Mouse (Mus musculus) neural tube, embryonic 15.5 days (tissue): ENCODE measurements at regions not wholly inside any gene's neighbourhood (a gene's known extent, or its start where the extent isn't known, plus 50 kb on each side); places are given as distances from the start of the nearest gene placed in this dataset.

ENCODE experiments used
- ATAC-seq: fragments of 200-750 bp; cut with Nextera tagmentation; 2 replicates; pipeline ENCODE4 v1.8.0; 2017; ENCODE audit warnings: mild to moderate bottlenecking, moderate TSS enrichment, moderate library complexity; ENCODE audit not compliant: low FRiP score
- H3K27ac ChIP-seq: fragments of 300-500 bp; sonication (generic); replicated peaks from 2 replicates; pipeline ENCODE4 v1.5.1; 2015; ENCODE audit warnings: mild to moderate bottlenecking, inconsistent platforms
- H3K27me3 ChIP-seq: fragments of 300-500 bp; sonication (generic); replicated peaks from 2 replicates; pipeline ENCODE4 v1.6.1; 2015; ENCODE audit warnings: inconsistent platforms
- H3K36me3 ChIP-seq: fragments of 300-500 bp; sonication (generic); 2 replicates; pipeline ENCODE4 v1.6.1; 2015; ENCODE audit warnings: inconsistent platforms
- H3K4me1 ChIP-seq: fragments of 300-500 bp; sonication (generic); 2 replicates; pipeline ENCODE4 v1.6.1; 2015; ENCODE audit warnings: inconsistent platforms
- H3K4me2 ChIP-seq: fragments of 300-500 bp; sonication (generic); 2 replicates; pipeline ENCODE4 v1.6.1; 2015; ENCODE audit warnings: inconsistent platforms, mild to moderate bottlenecking, moderate library complexity
- H3K4me3 ChIP-seq: fragments of 300-500 bp; sonication (generic); replicated peaks from 2 replicates; pipeline ENCODE4 v1.5.1; 2015; ENCODE audit warnings: mild to moderate bottlenecking, inconsistent platforms
- H3K9ac ChIP-seq: fragments of 300-500 bp; sonication (generic); replicated peaks from 2 replicates; pipeline ENCODE4 v1.6.1; 2015; ENCODE audit warnings: mild to moderate bottlenecking, inconsistent platforms
- H3K9me3 ChIP-seq: fragments of 300-500 bp; sonication (generic); replicated peaks from 2 replicates; pipeline ENCODE4 v1.6.1; 2016; ENCODE audit warnings: inconsistent platforms
- WGBS: fragments of 180-500 bp; shearing (Covaris S2); methylation state at CpG from one replicate; pipeline ENCODE4 v1.1.7; 2015; ENCODE audit warnings: mixed read lengths; 5-methylcytosine and 5-hydroxymethylcytosine counted together

DNA sequence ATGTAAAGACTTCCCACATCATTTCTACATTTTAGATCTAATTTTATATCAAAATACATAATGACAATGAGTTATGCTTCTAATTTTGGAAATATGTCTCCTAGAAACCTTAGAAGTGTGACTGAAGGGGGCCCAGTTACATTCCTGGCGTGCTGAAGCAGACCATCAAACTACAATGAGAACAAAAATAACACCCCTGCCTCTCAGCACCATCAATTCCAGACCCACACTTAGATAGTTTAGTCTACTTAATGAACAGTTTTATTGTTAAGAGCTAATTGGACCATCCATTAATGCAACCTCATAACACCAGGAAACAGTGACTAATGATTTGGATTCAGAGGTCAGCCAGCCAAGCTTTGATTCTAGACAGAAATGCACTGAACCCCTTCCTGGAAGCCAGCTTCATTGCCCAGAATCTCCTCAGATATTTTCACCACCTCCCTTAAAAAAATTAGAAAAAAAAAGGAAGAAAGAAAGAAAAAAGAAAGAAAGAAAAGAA, 280.7 kb downstream of the Ptbp2 start:
- Histone ChIP-seq H3K4me3 (no peak overlapping the region), H3K27me3 (no peaks in the 10 kb centered on the region), H3K4me1 (peaks cover 2% of the 10 kb centered on the region; the same call in 1 of the 2 replicates), H3K9me3 (no peaks in the 10 kb centered on the region), H3K36me3 (no peaks in the 10 kb centered on the region), H3K9ac (no peak overlapping the region), H3K27ac (no peak overlapping the region), H3K4me2 (no peak overlapping the region)
- ATAC-seq = no peak
- 65% methylated on average over 1 of the region's 1 CpGs for WGBS

DNA sequence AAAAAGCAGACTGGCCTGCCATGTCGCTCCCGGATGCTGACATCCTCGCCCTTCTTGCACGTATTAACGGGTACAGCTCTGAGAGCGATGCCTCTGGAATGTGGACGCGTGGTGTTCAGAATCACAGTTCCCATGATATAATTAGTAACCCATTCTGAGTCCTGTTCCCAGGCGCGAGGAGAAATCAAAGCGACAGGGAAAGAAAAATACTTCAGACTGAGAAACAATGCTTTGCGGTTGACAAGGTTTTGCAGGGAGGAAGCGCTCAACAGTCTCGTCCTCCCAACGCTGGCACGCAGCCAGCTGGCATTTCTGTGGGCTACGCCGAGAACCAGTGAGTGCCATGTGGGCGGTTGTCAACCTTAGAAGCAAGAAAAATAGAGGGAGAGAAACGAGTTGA, 285.6 kb downstream of the Ptbp2 start:
- WGBS = 61% methylated on average over 20 of the region's 20 CpGs

DNA sequence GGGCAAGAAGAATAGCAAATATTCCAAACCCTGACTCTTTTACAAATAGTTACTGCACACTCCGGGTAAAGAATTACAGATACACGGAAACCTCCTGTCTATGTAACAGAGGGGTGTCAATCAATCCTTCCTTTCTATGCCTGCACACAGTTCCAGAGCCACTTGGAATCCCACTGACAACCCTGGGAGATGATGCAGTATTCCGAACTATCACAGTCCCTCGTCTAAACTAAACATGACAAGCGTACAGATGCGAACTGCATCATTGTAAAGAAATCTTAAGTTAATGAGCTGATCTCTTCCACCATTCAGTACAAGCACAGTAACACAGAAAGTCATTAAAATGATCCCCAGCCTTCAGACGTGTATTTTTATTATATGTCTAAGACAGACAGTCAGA, 286.4 kb downstream of the Ptbp2 start:
- H3K27ac ChIP-seq = no peak overlapping the region
- H3K27me3 ChIP-seq = no peaks in the 10 kb centered on the region
- no peak overlapping the region for H3K4me3 ChIP-seq
- no peaks in the 10 kb centered on the region for H3K36me3 ChIP-seq
- 69% methylated on average over 7 of the region's 7 CpGs for WGBS
- H3K4me1 ChIP-seq = peaks cover 2% of the 10 kb centered on the region; the same call in 1 of the 2 replicates
- no peak for ATAC-seq
- H3K9me3 ChIP-seq = no peaks in the 10 kb centered on the region
- H3K9ac ChIP-seq = no peak overlapping the region
- H3K4me2 ChIP-seq = no peak overlapping the region

More for the DNA sequence above, 285.6 kb downstream of the Ptbp2 start:
- Histone ChIP-seq H3K4me1 (peaks cover 2% of the 10 kb centered on the region; the same call in 1 of the 2 replicates), H3K36me3 (no peaks in the 10 kb centered on the region), H3K27me3 (no peaks in the 10 kb centered on the region), H3K4me2 (peak overlapping the region; percentile 44), H3K9me3 (no peaks in the 10 kb centered on the region), H3K27ac (no peak overlapping the region), H3K9ac (no peak overlapping the region), H3K4me3 (peak overlapping the region; percentile 15)
- ATAC-seq = no peak

DNA sequence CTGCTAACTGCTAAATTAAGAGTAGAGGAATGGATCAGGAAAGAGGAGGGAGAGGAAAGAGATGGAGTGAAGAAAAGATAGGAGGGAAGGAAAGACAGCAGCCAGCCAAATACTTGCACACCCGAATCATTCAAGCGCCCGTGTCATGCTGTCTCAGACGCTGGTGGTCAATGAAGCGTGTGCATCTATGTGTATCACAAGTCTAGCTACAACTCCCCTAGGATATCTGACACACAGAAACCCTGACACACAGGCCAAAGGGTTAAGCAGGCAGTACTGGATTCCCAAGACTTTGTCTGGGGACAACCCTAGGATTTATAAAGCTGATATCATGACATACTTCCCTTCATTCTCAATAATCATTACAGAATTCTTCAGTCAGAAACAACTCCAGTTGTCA, 289.7 kb downstream of the Ptbp2 start:
- no peaks in the 10 kb centered on the region for H3K27me3 ChIP-seq
- no peak for ATAC-seq
- peaks cover 2% of the 10 kb centered on the region; the same call in 1 of the 2 replicates for H3K4me1 ChIP-seq
- H3K4me3 ChIP-seq = no peak overlapping the region
- 88% methylated on average over 5 of the region's 5 CpGs for WGBS
- no peaks in the 10 kb centered on the region for H3K36me3 ChIP-seq
- H3K4me2 ChIP-seq = no peak overlapping the region
- H3K9me3 ChIP-seq = no peaks in the 10 kb centered on the region
- no peak overlapping the region for H3K9ac ChIP-seq
- H3K27ac ChIP-seq = no peak overlapping the region

DNA sequence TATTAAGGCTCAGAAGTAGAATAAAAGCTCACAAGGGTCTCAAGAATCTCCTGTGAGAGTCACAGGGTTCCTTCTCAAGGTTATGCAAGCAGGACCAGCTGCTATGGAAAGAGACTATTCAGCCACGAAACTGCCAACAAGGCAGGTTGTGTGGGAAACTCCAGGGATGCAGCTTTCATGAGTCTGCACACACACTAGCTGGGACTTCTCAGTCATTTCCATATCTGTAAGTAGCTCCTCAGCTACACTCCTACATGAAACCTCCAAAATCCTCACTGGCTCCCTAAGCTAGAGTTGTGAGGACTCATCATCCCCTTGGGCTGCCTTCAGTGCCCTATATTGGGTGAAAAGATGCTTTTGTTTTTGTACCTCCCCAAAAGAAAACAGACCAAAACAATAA, 291.6 kb downstream of the Ptbp2 start:
- Histone ChIP-seq H3K4me1 (no peaks in the 10 kb centered on the region), H3K36me3 (no peaks in the 10 kb centered on the region), H3K9ac (no peak overlapping the region), H3K4me3 (no peak overlapping the region), H3K27ac (no peak overlapping the region), H3K9me3 (no peaks in the 10 kb centered on the region), H3K4me2 (no peak overlapping the region), H3K27me3 (no peaks in the 10 kb centered on the region)
- ATAC-seq = no peak
- WGBS = 72% methylated on average over 1 of the region's 1 CpGs

DNA sequence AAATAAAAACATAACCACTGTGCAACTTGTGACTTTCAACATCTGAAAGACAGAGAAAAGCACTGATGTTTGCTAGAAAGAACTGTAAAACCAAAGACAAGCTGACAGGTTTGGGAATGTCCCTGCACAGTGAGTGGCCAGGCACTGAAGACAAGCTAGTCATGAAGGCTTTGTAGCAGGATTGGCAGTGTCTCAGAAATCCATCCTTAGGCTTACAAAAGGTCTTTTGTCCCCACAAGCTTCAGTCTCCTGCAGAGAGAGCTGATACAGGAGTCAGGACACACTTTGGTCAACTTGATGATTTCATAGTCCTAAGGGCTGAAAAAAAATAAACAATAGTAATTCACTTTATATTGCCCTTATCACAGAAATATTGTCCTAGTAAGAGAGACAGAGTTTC, 294.9 kb downstream of the Ptbp2 start:
- no peak overlapping the region for H3K4me2 ChIP-seq
- H3K9me3 ChIP-seq = 0 out of 2 replicates have a peak, but pooled peaks cover 2% of the 10 kb centered on the region
- H3K4me1 ChIP-seq = no peaks in the 10 kb centered on the region
- no peak overlapping the region for H3K27ac ChIP-seq
- no peaks in the 10 kb centered on the region for H3K27me3 ChIP-seq
- no peak overlapping the region for H3K9ac ChIP-seq
- no peak overlapping the region for H3K4me3 ChIP-seq
- no peaks in the 10 kb centered on the region for H3K36me3 ChIP-seq
- no peak for ATAC-seq
